Mouse (Mus musculus): ENCODE results near the gene Atp2a1. TPM values are rescaled to one million over a fixed set of nuclear protein-coding genes. Genes with fewer than 3 reads are reported as not detected.

The Atp2a1 gene
- polyA plus RNA-seq, 1 experiment from 2014 or later, result 6.4 TPM

- Histone ChIP-seq H3K27ac (ENCODE audit: low read length) (no peak overlapping the region), H3K36me3 (ENCODE audit: control insufficient read depth, insufficient read depth) (no peaks in the 10 kb centered on the region), H3K27me3 (ENCODE audit: control insufficient read depth, insufficient read depth, low read length) (no peaks in the 10 kb centered on the region), H3K9me3 (replicated peaks; ENCODE audit: control insufficient read depth, low read length) (no peaks in the 10 kb centered on the region), H3K9ac (ENCODE audit: low read length) (no peak overlapping the region), H3K4me2 (ENCODE audit: low read depth, low read length) (no peak overlapping the region), H3K4me3 (ENCODE audit: low read length) (no peak overlapping the region), H3K4me1 (ENCODE audit: control insufficient read depth, insufficient read depth, low read length) (peaks cover 27% of the 10 kb centered on the region)
- ATAC-seq (replicated peaks; ENCODE audit: extremely low read depth, insufficient read depth, low FRiP score), result no peak
- WGBS, result 55% methylated on average over 10 of the region's 10 CpGs
These were observed 2.1 kb downstream of the Atp2a1 start for GRCm38 (mm10) chr7:126460623-126461399.

- 71% methylated on average over 11 of the region's 11 CpGs for WGBS
- peaks cover 9% of the 10 kb centered on the region for H3K4me1 ChIP-seq (ENCODE audit: control insufficient read depth, insufficient read depth, low read length)
- no peaks in the 10 kb centered on the region for H3K27me3 ChIP-seq (ENCODE audit: control insufficient read depth, insufficient read depth, low read length)
- no peaks in the 10 kb centered on the region for H3K36me3 ChIP-seq (ENCODE audit: control insufficient read depth, insufficient read depth)
- no peak overlapping the region for H3K27ac ChIP-seq (ENCODE audit: low read length)
- H3K4me2 ChIP-seq (ENCODE audit: low read depth, low read length), result no peak overlapping the region
- no peaks in the 10 kb centered on the region for H3K9me3 ChIP-seq (replicated peaks; ENCODE audit: control insufficient read depth, low read length)
- no peak overlapping the region for H3K4me3 ChIP-seq (ENCODE audit: low read length)
- no peak for ATAC-seq (replicated peaks; ENCODE audit: extremely low read depth, insufficient read depth, low FRiP score)
- no peak overlapping the region for H3K9ac ChIP-seq (ENCODE audit: low read length)
These were observed 3.9 kb downstream of the Atp2a1 start for GRCm38 (mm10) chr7:126458844-126459618.

DNA sequence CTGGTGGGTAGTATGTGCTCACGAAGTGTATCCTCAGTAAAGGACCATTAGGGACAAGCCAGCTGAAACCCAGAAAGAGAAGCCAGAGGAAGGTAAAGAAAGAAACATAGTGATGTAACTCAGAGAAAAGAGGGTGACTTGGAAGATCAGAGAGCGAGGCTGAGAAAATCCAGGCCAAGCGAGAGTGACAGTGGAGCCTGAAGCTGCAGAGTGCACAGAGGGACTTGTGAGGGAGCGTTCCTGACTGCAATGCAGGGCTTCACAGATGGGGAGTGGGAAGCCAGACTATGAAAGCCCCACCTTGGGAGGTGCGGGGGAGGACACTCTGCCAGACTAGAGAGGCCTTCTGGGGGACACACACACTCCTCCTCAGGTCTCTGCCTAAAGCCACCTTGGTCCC lies 4.7 kb downstream of the Atp2a1 start:
- WGBS, result 66% methylated on average over 5 of the region's 5 CpGs
- H3K27me3 ChIP-seq (ENCODE audit: control insufficient read depth, insufficient read depth, low read length), result no peaks in the 10 kb centered on the region

GRCm38 (mm10) chr7:126456382-126457266 lies 6.3 kb downstream of the Atp2a1 start:
- no peaks in the 10 kb centered on the region for H3K36me3 ChIP-seq (ENCODE audit: control insufficient read depth, insufficient read depth)
- H3K4me1 ChIP-seq (ENCODE audit: control insufficient read depth, insufficient read depth, low read length), result peaks cover 6% of the 10 kb centered on the region
- ATAC-seq (replicated peaks; ENCODE audit: extremely low read depth, insufficient read depth, low FRiP score), result no peak
- no peaks in the 10 kb centered on the region for H3K9me3 ChIP-seq (replicated peaks; ENCODE audit: control insufficient read depth, low read length)
- 79% methylated on average over 17 of the region's 17 CpGs for WGBS
- H3K9ac ChIP-seq (ENCODE audit: low read length), result no peak overlapping the region
- H3K27ac ChIP-seq (ENCODE audit: low read length), result no peak overlapping the region
- H3K4me3 ChIP-seq (ENCODE audit: low read length), result no peak overlapping the region
- H3K4me2 ChIP-seq (ENCODE audit: low read depth, low read length), result no peak overlapping the region
- no peaks in the 10 kb centered on the region for H3K27me3 ChIP-seq (ENCODE audit: control insufficient read depth, insufficient read depth, low read length)

More for the DNA sequence above, 4.7 kb downstream of the Atp2a1 start:
- no peak for ATAC-seq (replicated peaks; ENCODE audit: extremely low read depth, insufficient read depth, low FRiP score)
- Histone ChIP-seq H3K36me3 (ENCODE audit: control insufficient read depth, insufficient read depth) (no peaks in the 10 kb centered on the region), H3K4me1 (ENCODE audit: control insufficient read depth, insufficient read depth, low read length) (peaks cover 6% of the 10 kb centered on the region), H3K9me3 (replicated peaks; ENCODE audit: control insufficient read depth, low read length) (no peaks in the 10 kb centered on the region), H3K4me2 (ENCODE audit: low read depth, low read length) (no peak overlapping the region), H3K27ac (ENCODE audit: low read length) (no peak overlapping the region), H3K4me3 (ENCODE audit: low read length) (no peak overlapping the region), H3K9ac (ENCODE audit: low read length) (no peak overlapping the region)

DNA sequence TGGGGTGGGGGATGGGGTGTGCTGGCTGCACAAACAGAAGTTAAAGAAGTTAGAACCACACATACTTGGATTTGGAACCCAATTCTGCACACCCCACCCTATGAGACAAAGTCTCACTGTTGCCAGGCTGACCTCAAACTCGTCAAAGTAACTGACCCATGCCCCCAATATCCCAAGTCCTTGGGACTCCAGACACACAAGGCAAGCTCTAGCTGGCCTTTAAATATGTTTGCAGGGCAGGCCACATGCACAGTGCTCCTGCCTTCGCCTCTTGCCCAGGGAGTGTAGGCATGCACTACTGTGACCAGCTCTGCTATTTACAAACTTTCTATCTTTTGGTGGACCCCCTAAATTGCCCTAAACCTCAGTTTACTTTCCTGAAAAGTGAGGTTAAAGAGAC lies 7.7 kb downstream of the Atp2a1 start:
- WGBS, result 78% methylated on average over 2 of the region's 2 CpGs
- Histone ChIP-seq H3K4me3 (ENCODE audit: low read length) (no peak overlapping the region), H3K4me1 (ENCODE audit: control insufficient read depth, insufficient read depth, low read length) (peaks cover 6% of the 10 kb centered on the region), H3K9me3 (replicated peaks; ENCODE audit: control insufficient read depth, low read length) (no peaks in the 10 kb centered on the region), H3K27me3 (ENCODE audit: control insufficient read depth, insufficient read depth, low read length) (no peaks in the 10 kb centered on the region), H3K9ac (ENCODE audit: low read length) (no peak overlapping the region), H3K4me2 (ENCODE audit: low read depth, low read length) (no peak overlapping the region), H3K27ac (ENCODE audit: low read length) (no peak overlapping the region), H3K36me3 (ENCODE audit: control insufficient read depth, insufficient read depth) (no peaks in the 10 kb centered on the region)
- no peak for ATAC-seq (replicated peaks; ENCODE audit: extremely low read depth, insufficient read depth, low FRiP score)

DNA sequence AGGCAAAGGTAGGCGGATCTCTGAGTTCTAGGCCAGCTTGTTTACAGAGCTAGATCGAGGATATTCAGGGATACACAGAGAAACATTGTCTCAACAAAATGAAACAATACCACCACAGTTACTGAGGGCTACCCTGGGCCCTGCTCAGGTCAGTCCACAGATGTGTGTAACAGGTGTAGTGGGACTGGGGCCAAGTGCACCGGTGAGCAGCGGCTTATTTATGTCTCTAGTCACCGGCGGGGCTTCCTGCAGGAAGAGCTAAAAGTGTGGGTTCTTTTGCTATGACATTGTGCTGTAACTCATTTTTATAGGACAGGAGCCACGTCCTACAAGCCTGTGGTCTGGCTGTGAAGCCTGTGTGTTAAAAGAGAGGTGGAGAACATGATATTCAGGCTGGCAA lies 9.0 kb downstream of the Atp2a1 start:
- Histone ChIP-seq H3K4me3 (ENCODE audit: low read length) (no peak overlapping the region), H3K9me3 (replicated peaks; ENCODE audit: control insufficient read depth, low read length) (no peaks in the 10 kb centered on the region), H3K9ac (ENCODE audit: low read length) (no peak overlapping the region), H3K4me2 (ENCODE audit: low read depth, low read length) (no peak overlapping the region), H3K4me1 (ENCODE audit: control insufficient read depth, insufficient read depth, low read length) (peaks cover 6% of the 10 kb centered on the region), H3K27ac (ENCODE audit: low read length) (no peak overlapping the region), H3K36me3 (ENCODE audit: control insufficient read depth, insufficient read depth) (no peaks in the 10 kb centered on the region), H3K27me3 (ENCODE audit: control insufficient read depth, insufficient read depth, low read length) (no peaks in the 10 kb centered on the region)
- WGBS, result 56% methylated on average over 7 of the region's 7 CpGs
- no peak for ATAC-seq (replicated peaks; ENCODE audit: extremely low read depth, insufficient read depth, low FRiP score)

DNA sequence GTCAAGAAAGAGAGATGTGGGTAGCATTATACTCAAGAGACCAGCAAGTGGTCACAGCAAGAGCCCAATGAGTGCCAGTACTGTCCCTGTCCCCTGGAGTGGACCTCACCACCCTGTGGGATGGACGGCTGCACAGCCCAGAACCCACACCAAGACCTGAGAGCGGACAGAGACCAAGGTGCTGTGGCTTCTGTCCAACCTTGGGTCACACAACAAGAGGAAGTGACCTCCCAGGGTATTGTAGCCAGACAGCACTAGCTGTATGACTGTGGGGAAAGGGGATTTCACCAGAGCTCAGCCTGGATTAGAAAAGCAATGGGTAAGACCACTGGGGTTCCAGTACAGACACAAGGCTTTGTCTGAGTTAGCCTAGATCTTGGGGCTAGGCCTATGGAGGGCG lies 10.7 kb downstream of the Atp2a1 start:
- no peaks in the 10 kb centered on the region for H3K27me3 ChIP-seq (ENCODE audit: control insufficient read depth, insufficient read depth, low read length)
- no peak overlapping the region for H3K4me3 ChIP-seq (ENCODE audit: low read length)
- H3K27ac ChIP-seq (ENCODE audit: low read length), result no peak overlapping the region
- H3K36me3 ChIP-seq (ENCODE audit: control insufficient read depth, insufficient read depth), result no peaks in the 10 kb centered on the region
- 96% methylated on average over 3 of the region's 3 CpGs for WGBS
- no peak for ATAC-seq (replicated peaks; ENCODE audit: extremely low read depth, insufficient read depth, low FRiP score)
- no peak overlapping the region for H3K9ac ChIP-seq (ENCODE audit: low read length)
- no peaks in the 10 kb centered on the region for H3K4me1 ChIP-seq (ENCODE audit: control insufficient read depth, insufficient read depth, low read length)
- H3K4me2 ChIP-seq (ENCODE audit: low read depth, low read length), result no peak overlapping the region
- no peaks in the 10 kb centered on the region for H3K9me3 ChIP-seq (replicated peaks; ENCODE audit: control insufficient read depth, low read length)

- 85% methylated on average over 6 of the region's 6 CpGs for WGBS
- H3K4me3 ChIP-seq (ENCODE audit: low read length), result no peak overlapping the region
- H3K9me3 ChIP-seq (replicated peaks; ENCODE audit: control insufficient read depth, low read length), result no peaks in the 10 kb centered on the region
- H3K4me2 ChIP-seq (ENCODE audit: low read depth, low read length), result no peak overlapping the region
- peaks cover 2% of the 10 kb centered on the region for H3K36me3 ChIP-seq (ENCODE audit: control insufficient read depth, insufficient read depth)
- no peak overlapping the region for H3K27ac ChIP-seq (ENCODE audit: low read length)
- H3K9ac ChIP-seq (ENCODE audit: low read length), result no peak overlapping the region
- no peaks in the 10 kb centered on the region for H3K4me1 ChIP-seq (ENCODE audit: control insufficient read depth, insufficient read depth, low read length)
- no peaks in the 10 kb centered on the region for H3K27me3 ChIP-seq (ENCODE audit: control insufficient read depth, insufficient read depth, low read length)
- ATAC-seq (replicated peaks; ENCODE audit: extremely low read depth, insufficient read depth, low FRiP score), result no peak
These were observed 12.3 kb downstream of the Atp2a1 start for GRCm38 (mm10) chr7:126450641-126451040.
